Mouse (Mus musculus) CD4-positive, CD25-positive, alpha-beta regulatory T cell, adult 2 months (primary cell): ENCODE results near the gene St3gal2.

Experiments
- DNase-seq: peaks from one replicate; pipeline ENCODE4 v3.0.0-alpha.2; 2012; ENCODE audit warnings: low read depth, low spot score

St3gal2 gene

GRCm38 (mm10) chr8:110919341-110920031, at the start of gene St3gal2:
St3gal2 (plus strand) TSS chr8:110919922.
- DNase-seq, result peak; percentile 91

- no peak for DNase-seq
These were observed 49.2 kb upstream of the St3gal2 start for GRCm38 (mm10) chr8:110870501-110870900.

GRCm38 (mm10) chr8:110877862-110878261, 41.9 kb upstream of the St3gal2 start:
- DNase-seq, result no peak

- no peak for DNase-seq
These were observed 37.9 kb upstream of the St3gal2 start for GRCm38 (mm10) chr8:110881741-110882310.

GRCm38 (mm10) chr8:110883824-110884223, 35.9 kb upstream of the St3gal2 start:
- no peak for DNase-seq

- no peak for DNase-seq
These were observed 33.1 kb upstream of the St3gal2 start for GRCm38 (mm10) chr8:110886634-110887033.

GRCm38 (mm10) chr8:110887551-110887950, 32.2 kb upstream of the St3gal2 start:
- DNase-seq, result no peak

GRCm38 (mm10) chr8:110888441-110888840, 31.3 kb upstream of the St3gal2 start:
- no peak for DNase-seq

- DNase-seq, result no peak
These were observed 30.9 kb upstream of the St3gal2 start for GRCm38 (mm10) chr8:110888860-110889259.

- DNase-seq, result no peak
These were observed 29.7 kb upstream of the St3gal2 start for GRCm38 (mm10) chr8:110889904-110890470.

GRCm38 (mm10) chr8:110892040-110892439, 27.7 kb upstream of the St3gal2 start:
- DNase-seq, result no peak

GRCm38 (mm10) chr8:110892913-110893312, 26.8 kb upstream of the St3gal2 start:
- DNase-seq, result no peak

- no peak for DNase-seq
These were observed 24.9 kb upstream of the St3gal2 start for GRCm38 (mm10) chr8:110894851-110895250.

GRCm38 (mm10) chr8:110895254-110895653, 24.5 kb upstream of the St3gal2 start:
- DNase-seq, result no peak

- no peak for DNase-seq
These were observed 23.9 kb upstream of the St3gal2 start for GRCm38 (mm10) chr8:110895812-110896211.

- DNase-seq, result no peak
These were observed 22.2 kb upstream of the St3gal2 start for GRCm38 (mm10) chr8:110897495-110897894.

GRCm38 (mm10) chr8:110901056-110901455, 18.7 kb upstream of the St3gal2 start:
- no peak for DNase-seq

- DNase-seq, result peak; percentile 84
These were observed 17.7 kb upstream of the St3gal2 start, which contains the start of gene Fuk for GRCm38 (mm10) chr8:110901839-110902578. Fuk (minus strand) TSS chr8:110902488.

GRCm38 (mm10) chr8:110902579-110902965, 17.1 kb upstream of the St3gal2 start:
- DNase-seq, result no peak

GRCm38 (mm10) chr8:110905404-110905803, 14.3 kb upstream of the St3gal2 start:
- no peak for DNase-seq

GRCm38 (mm10) chr8:110906682-110907081, 13.0 kb upstream of the St3gal2 start:
- no peak for DNase-seq

GRCm38 (mm10) chr8:110909850-110910249, 9.9 kb upstream of the St3gal2 start:
- DNase-seq, result peak; percentile 25
